Mouse (Mus musculus) frontal cortex, postnatal 14 days (tissue): ENCODE results near the gene Mvp.

Experiments used
- DNase-seq, 2 experiments: peaks; one replicate each; pipeline ENCODE4 v3.0.0; 2022; ENCODE audit warnings: low spot score in 2 of 2

The Mvp gene

DNA sequence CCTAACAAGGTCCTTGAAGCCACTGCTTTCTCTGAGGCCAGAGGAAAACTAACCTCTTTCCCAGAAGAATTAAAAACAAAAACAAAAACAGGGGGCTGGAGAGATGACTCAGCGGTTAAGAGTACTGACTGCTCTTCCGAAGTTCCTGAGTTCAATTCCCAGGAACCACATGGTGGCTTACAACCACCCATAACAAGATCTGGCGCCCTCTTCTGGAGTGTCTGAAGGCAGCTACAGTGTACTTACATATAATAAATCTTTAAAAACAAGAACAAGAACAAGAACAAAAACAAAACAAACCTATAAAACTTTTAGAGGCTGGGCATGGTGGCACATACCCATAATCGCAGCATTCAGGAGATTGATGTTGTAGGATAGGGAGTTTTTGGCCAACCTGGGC, 18.0 kb downstream of the Mvp start:
- DNase-seq = no peak

DNA sequence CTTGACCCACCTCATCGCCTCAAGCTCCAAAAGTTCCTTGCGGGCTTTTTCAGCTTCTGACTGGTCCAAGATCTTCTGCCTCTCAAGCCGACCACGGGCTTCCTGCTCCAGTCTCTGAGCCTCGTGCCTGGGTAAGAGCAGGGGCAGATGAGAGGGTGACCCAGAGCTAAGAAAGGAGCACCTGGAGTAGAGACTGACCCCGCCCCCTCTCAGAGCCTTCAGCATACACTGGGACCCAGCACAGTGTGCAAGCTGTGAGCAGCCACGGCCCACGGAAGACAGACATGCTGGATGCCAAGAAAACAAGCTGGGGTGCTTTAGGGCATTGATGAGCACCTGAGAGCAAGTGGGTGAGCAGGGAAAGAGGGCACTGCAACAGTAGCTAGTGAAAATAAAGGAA, 25.6 kb downstream of the Mvp start:
- no peak for DNase-seq

DNA sequence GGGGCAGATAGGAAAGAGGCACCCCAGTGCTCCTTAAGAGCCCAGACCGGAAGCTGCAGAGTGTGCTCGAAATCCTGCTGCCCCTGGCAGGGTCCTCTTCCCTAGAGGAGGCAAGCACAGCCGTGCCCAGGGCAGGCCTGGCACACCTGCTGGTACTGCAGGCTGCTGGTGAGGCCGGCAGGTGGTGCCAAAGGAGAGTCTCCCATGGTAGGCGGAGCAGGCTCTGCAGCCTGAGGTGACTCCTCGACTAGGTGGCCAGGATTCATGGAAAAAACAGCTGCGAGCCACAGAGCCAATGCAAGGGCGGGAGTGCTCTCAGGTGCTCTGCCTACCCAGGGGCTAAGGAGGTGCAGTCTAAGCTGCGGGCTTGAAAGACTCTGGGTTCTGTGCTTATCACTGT, 28.1 kb downstream of the Mvp start:
- DNase-seq = no peak

DNA sequence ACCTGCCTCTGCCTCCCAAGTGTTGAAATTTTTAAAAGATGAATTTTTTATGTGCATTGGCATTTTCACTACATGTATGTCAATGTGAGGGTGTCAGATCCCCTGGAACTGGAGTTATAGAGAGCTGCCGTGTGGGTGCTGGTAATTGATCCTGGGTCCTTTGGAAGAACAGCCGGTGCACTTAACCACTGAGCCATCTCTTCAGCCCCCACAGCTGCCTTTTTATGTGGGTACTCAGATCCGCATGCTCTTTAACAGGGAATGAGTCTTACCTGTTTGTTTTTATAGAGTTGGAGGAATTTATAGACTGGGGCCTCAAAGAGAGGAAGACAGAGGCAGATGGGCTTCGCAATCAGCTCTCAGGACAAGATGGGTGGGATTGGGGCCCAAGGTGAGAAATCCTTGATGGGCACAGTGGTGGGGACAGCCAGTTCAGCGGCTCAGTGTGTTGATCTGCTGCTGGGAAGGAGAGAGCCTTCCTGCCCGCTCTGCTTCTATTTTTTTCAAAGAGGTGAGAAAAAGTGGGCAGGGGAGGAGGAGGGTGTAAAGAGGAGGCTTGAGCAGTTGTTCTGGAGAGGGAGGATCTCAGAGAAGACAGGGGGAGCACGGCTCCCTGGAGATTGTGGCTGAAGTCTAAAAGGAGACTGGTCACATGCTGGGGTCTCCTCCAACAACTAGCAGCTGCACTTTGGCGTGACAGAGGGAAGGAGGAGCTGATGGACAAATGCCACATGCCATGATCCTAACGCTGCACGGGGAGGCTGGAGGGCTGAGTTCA, 29.6 kb downstream of the Mvp start:
- no peak for DNase-seq

DNA sequence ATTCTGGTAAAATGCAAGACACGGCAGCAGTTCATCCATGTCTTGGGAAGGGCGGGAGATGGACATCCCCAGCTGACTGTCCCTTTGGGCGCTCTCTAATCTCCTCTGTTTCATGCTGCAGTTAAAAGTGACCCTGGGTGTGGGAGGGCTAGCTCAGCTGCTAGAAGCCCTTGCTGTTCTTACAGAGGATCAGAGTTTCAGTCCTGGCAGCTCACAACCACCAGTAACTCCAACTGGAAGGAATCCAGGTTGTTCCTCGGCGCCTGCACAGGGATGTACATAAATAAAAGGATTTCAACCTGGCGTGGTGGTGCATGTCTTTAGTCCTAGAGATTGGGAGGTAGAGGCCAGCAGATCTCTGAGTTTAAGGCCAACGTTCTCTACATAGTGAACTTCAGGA, 31.3 kb downstream of the Mvp start:
- DNase-seq = no peak

DNA sequence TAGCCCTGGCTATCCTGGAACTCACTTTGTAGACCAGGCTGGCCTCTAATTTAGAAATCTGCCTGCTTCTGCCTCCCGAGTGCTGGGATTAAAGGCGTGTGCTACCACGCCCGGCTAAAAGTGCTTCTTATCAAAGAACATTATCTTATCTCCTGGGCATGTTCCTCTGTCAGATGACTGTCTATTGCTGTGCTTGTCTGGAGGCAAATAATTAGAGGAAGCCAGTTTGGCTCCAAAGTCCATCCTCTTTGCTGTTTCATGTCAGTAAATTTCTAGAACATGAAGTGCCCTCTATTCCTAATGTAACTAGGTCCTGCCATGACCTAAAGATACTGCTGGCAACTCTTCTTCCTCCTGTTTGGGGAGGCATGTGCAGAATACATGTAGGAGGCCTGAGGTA, 32.4 kb downstream of the Mvp start:
- no peak for DNase-seq

DNA sequence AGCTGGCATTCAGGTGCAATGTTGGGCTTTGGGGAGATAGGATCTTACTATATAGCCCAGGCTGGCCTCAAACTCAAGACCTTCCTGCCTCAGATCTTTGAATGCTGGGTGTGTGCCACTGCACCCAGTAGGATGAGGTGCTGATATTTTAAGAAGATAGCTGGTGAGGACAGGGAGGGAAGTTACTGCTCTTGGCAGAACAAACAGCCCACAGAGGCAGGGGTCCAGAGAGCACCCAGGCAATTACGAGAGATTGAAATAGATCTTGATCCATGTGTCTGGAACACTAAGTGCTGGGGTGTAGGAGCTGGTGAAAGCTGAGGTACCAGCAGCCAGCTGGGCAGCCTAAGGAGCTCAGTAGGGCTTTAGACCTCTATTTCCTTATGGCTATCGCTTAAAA, 32.8 kb downstream of the Mvp start:
- no peak for DNase-seq

DNA sequence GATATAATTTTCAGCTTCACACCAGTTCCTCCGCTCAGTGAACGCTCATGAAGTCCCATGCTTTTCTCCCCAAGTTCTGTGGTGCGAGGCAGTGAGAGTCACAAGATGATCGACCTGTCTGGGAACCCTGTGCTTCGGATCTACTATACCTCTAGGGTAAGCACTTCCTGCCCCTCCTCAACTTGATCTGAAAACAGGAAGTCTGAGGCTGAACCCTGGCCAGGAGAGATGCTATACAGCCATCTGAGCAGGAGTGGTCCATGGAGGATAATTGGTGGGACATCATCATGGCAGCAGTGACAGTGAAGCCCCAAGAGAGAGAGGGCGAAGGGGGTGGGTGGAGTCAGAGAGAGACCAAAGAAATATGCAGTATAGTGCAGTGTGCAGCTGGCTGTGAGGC, 35.6 kb downstream of the Mvp start:
- DNase-seq = no peak

DNA sequence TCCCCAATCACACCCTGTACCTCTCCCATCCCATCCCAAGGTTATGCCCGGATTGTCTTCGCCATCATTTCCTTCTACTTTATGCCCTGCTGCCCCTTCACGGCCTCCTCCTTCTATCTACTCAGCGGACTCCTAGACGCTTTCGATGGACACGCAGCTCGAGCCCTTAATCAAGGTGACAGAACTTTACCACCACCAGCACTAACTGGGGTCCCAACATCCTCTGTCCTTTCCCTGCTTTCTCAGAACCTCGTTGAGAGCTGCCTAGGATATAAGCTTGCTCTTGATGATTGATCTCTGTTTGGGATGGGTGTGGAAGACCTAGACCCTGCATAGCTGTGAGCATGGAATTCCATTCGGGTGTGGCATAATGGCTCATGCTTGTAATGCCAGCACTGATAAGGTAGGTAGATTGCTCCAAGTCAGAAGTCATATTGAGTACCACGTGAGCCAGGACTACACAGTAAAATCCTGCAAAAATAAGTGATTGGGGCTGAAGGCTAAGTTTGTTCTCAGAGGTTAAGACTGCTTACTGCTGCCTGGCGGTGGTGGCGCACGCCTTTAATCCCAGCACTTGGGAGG, 37.5 kb downstream of the Mvp start:
- no peak for DNase-seq

DNA sequence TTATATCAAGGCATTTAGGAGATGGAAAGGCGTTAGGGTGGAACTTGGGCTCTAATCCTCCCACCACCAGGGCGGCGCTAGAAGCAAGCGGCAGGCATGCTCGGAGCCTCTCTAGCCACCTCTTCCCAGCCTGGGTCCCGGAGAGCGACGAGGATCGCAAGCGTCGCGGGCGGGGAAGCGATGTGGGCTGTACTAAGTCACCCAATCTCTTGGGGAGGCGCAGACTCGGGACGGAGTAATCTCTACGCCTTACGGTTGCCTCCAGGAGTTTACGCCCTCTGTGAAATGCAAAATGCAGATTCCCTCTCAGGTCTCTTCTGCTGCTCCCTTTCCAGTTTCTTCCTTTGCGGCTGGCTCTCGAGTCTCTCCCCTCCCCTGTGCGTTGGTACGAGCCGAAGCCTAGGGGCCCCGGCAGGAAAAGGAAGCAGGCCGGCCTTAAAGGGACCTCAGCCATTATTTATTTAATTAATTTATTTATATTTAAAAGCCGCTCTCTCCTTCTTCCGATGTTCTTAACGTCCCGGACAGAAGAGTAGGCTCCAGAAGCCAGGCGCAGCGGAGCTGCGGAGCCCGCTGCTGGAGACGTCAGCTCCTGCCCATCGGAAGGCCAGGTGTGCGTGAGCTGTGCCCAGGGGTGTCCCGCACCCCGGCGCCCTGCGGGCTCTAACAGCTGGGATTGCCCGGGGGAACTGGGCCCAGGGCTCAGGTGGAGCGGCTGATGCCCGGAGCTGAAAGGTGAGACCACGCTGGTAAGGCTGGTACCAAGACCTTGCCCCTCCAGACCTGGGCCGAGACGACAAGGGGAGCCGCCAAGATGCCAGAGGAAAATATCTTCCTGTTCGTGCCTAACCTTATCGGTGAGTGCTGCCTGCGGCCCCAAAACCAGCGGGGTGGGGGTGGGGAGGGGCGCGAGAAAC, 38.2 kb downstream of the Mvp start, which contains the start of gene Cdiptos:
Gene Cdiptos, minus strand, starts transcription at position 149 of the 917 bp plus-strand sequence.
- DNase-seq = peak; percentile 91 to 94

DNA sequence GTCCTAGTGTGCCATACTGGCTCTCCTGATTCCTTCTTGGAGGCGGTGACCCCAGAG, 38.7 kb downstream of the Mvp start, which contains the start of gene Cdipt:
Gene Cdipt, plus strand, starts transcription at position 22 of the 57 bp plus-strand sequence.
- DNase-seq = no peak

DNA sequence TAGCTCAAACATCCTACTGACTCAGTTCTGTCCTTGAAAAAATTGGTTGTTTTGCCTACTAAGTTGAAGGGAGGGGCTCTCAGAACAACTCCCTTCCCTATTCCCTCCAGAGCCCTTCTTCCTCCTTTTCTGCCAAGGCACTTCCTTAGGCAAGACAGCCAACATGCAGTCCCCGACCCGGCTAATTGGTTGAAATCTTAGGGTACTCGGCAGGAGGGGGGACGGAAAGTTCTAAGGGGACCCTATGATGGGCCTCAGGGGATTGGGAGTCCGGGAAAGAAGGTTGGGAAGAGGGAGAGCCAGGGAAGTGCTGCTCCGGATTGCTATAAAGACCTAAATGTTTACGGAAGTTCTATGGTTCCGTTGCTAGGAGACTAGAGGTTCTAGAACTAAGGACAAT, 38.9 kb downstream of the Mvp start:
- no peak for DNase-seq

DNA sequence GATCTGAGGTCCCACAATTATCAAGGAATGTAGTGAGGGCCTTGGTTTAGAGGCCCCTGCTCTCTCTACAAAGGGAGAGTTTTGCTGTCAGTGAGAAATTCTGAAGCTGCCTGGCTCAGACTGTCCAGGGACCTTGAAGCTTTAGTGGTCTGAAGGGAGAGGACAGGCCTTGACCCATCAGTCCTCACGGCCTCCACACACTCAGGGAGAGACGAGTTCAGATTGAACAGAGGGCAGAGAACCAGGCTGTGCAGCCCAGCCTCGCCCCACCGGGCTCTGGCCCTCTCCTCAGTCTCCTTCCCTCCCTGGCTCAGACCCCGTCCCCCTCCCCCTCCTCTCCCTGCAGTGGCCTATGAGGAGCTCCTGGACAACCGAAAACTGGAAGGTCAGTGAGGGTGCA, 47.1 kb downstream of the Mvp start:
- DNase-seq = no peak

DNA sequence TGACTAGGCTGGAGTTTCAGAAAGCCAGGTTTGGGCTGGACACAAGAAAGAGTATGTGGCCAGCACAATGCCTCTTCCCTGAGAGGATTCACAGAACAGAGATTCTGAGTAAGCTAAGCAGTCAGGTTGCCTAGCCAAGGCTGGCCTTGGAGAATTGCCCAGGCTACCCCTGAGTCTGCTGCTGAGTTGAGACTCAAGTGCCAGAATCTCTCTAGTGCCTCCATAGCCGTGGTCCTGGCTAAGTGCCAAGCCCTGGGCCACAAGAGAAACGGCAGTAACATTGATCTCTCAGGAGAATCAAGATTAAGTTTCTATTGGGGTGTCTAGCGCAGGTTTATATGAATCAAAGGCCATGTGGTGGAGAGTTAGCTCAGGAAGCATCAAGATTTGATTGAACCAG, 48.9 kb downstream of the Mvp start:
- no peak for DNase-seq

DNA sequence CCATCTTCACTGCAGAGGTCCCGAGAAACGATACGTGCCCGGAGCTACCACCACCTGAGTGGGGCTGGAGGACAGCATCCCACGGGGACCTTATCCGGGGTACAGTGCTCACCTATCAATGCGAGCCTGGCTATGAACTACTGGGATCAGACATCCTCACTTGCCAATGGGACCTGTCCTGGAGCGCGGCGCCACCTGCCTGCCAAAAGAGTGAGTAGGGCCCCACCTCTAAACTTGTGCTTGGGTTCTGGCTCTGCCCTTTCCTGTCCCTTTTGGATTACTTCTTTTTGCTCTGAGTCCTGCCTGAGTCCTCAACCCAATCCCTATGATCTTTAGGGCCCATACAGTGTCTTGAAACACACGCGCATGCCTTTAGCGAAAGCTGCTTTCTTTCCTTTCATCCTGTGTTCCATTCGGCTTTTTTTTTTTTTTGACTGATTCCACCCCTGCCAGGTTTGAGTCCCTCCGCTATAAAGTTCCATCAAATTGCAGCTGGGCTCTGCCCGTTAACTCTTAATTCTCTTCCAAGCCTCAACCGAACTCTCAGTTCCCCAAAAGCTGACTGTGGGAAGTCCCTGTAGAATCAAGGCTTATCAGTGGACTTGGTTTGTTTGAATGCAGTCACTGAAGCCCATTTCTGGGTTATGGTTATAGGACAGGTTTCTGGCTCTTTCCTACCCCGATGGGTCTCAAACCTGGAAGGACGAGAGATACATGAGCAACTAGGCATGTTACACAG, 50.7 kb downstream of the Mvp start:
- DNase-seq = no peak

DNA sequence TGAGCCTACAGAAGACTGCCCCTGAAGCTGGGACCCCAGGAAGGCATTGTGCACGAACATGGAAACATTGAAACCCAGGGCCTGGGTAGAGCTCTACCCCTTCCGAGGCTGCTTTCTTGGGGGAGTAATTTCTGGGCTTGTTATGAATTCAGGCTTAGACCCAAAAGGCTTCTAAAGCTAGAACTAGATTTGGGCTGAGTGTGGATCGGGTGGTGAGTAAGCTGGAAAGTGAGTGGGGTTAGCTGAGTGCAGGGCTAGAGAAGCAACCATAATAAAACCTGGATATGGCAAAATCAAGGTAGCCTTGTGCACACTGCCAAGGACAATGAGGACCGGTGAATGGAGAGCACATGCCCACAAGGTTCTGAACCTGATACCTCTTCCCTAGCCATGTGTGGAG, 52.5 kb downstream of the Mvp start:
- DNase-seq = no peak

DNA sequence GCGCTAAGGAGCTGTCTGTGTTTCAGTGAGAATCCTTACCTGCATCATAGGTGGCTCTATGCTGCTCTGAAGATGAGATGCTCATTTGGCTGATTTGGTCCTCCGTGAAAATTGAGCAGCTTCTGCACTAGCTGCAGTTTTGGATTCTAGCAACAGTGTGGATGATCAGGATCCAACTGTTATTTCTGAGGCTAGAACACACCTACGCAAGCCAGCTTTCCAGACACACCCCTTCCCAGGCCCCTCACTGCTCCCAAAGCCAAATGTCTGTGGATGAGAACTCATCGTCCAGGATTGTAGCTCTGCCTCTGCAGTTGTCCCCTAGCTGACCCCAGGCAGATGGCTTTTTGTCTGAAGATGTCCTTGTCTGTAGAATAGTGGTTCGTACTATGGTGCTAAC, 53.3 kb downstream of the Mvp start:
- no peak for DNase-seq

DNA sequence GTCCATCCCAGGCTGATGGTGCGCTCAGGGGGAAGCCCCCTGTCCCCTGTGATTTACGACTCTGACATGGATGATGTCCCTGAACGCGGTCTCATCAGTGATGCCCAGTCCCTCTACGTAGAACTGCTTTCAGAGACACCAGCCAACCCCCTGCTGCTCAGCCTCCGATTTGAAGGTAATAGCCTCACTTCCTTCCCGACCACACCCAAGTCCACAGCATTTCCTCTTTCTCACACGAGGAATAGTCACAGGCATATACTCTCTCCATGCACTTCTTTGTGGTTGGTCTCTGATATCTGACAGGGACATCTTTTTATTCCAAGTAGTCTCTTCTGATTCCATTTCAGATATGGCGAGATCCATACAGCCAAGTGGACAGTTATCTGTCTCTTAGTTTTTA, 54.6 kb downstream of the Mvp start:
- DNase-seq = no peak

DNA sequence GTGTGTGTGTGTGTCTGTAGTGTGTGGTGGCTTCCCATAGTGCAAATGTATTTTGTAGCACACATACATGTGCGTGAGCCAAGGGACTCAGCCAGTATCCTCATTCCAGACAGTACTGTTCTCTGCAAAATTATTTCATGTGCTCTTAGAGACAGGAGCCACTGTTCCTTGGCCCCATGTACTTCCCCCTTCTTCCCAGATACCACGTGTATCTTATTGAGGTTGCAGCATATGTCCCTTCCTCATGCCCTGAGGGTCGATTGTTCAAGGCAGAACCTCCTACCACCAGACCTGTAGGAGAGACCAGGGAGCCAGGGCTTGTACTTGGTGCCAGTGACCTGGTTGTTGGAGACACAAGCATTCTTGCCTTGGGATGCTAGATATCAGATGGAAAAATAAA, 59.3 kb downstream of the Mvp start:
- DNase-seq = no peak

DNA sequence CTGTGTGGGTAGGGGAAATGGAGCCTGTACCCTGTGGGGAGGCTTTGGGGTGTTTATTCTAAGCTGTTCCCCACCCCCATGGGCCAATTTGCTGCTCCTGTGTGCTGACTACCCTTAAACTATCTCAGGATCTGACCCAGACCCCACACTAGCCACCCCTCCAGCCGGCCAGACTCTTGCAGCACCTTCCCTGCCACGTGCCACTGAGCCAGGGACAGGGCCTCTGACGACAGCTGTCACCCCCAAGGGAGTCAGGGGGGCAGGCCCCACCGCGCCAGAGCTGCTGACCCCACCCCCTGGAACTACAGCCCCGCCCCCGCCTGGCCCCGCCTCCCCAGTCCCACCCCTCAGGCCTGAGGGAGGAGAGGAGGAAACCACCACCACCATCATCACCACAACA, 61.8 kb downstream of the Mvp start:
- no peak for DNase-seq

DNA sequence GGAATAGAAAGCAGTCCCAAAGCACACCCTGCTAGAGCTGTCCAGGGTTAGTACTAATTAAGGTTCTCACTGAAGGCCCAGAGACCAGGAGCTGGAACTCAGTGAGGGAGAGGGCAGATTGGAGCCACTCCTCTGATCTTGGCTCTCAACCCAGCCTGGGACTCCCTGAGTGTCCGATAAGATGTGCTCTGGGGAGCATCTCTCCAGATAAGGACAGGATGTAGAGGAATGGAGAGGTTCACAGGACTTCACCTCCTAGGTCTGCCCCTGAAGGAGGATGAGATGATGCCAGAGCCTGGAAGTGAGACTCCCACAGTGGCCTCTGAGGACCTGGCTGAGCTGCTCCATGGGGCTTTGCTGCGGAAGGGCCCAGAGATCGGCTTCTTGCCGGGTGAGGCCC, 62.7 kb downstream of the Mvp start:
- no peak for DNase-seq
